Mouse (Mus musculus): ENCODE results near the gene Pnpla8.
"Not testable (repeated sequence)": the region's sequence is repeated elsewhere in the genome, so short reads cannot be mapped to it uniquely, and the experiment has no call there.

DNA sequence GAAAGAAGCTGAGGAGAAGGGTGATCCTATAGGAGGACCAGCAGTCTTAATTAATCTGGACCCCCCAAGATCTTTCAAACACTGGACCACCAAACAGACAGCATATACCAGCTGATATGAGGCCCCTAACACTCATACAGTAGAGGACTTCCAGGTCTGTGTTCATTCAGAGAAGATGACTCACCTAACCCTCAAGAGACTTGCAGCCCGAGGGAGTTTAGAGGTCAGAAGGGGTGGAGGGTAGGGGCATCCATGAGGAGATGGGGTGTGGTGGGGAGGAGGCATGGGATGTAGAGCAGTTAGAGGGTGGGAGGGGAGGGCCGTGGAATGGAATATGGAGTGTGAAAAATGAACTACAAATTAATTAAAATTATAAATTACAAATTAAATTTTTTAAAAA is 59.0 kb downstream of the Pnpla8 start:
- TF ChIP-seq CTCF (IDR thresholded peaks at IDR 0.05; ENCODE audit: low read depth); EP300 (optimal IDR thresholded peaks at IDR 0.05): not testable (repeated sequence)
